Mouse (Mus musculus): ENCODE measurements at regions not wholly inside any gene's neighbourhood (a gene's known extent, or its start where the extent isn't known, plus 50 kb on each side); places are given as distances from the start of the nearest gene placed in this dataset.

- Histone ChIP-seq H3K4me1 (ENCODE audit: control insufficient read depth, insufficient read depth, low read length) (no peaks in the 10 kb centered on the region; the same call in 1 of the 2 replicates), H3K27ac (ENCODE audit: insufficient read depth, low read length) (no peak overlapping the region), H3K4me3 (ENCODE audit: insufficient read depth, low read length) (no peak overlapping the region)
- no peak for TF ChIP-seq POLR2A (IDR thresholded peaks at IDR 0.05; ENCODE audit: low read depth, low read length)
- TF ChIP-seq CTCF (IDR thresholded peaks at IDR 0.05; ENCODE audit: borderline replicate concordance, insufficient read depth, low read length), result no peak
Measured at GRCm38 (mm10) chr10:8027023-8027422, 71.0 kb upstream of the Tab2 start.

GRCm38 (mm10) chr10:8023741-8024140 is 67.7 kb upstream of the Tab2 start:
- no peak overlapping the region for H3K4me3 ChIP-seq (ENCODE audit: insufficient read depth, low read length)
- no peak overlapping the region for H3K27ac ChIP-seq (ENCODE audit: insufficient read depth, low read length)
- TF ChIP-seq CTCF (IDR thresholded peaks at IDR 0.05; ENCODE audit: borderline replicate concordance, insufficient read depth, low read length), result no peak
- no peak for TF ChIP-seq POLR2A (IDR thresholded peaks at IDR 0.05; ENCODE audit: low read depth, low read length)
- H3K4me1 ChIP-seq (ENCODE audit: control insufficient read depth, insufficient read depth, low read length), result no peaks in the 10 kb centered on the region; the same call in 1 of the 2 replicates

- Histone ChIP-seq H3K4me3 (ENCODE audit: insufficient read depth, low read length) (no peak overlapping the region), H3K27ac (ENCODE audit: insufficient read depth, low read length) (no peak overlapping the region), H3K4me1 (ENCODE audit: control insufficient read depth, insufficient read depth, low read length) (no peaks in the 10 kb centered on the region)
- no peak for TF ChIP-seq POLR2A (IDR thresholded peaks at IDR 0.05; ENCODE audit: low read depth, low read length)
- TF ChIP-seq CTCF (IDR thresholded peaks at IDR 0.05; ENCODE audit: borderline replicate concordance, insufficient read depth, low read length), result no peak
Measured at GRCm38 (mm10) chr10:8021971-8022370, 65.9 kb upstream of the Tab2 start.

- Histone ChIP-seq H3K4me3 (ENCODE audit: insufficient read depth, low read length) (no peak overlapping the region), H3K27ac (ENCODE audit: insufficient read depth, low read length) (no peak overlapping the region), H3K4me1 (ENCODE audit: control insufficient read depth, insufficient read depth, low read length) (no peaks in the 10 kb centered on the region)
- no peak for TF ChIP-seq CTCF (IDR thresholded peaks at IDR 0.05; ENCODE audit: borderline replicate concordance, insufficient read depth, low read length)
- no peak for TF ChIP-seq POLR2A (IDR thresholded peaks at IDR 0.05; ENCODE audit: low read depth, low read length)
Measured at GRCm38 (mm10) chr10:8020916-8021705, 65.1 kb upstream of the Tab2 start.

GRCm38 (mm10) chr10:8020113-8020512 is 64.1 kb upstream of the Tab2 start:
- Histone ChIP-seq H3K4me1 (ENCODE audit: control insufficient read depth, insufficient read depth, low read length) (no peaks in the 10 kb centered on the region), H3K4me3 (ENCODE audit: insufficient read depth, low read length) (no peak overlapping the region), H3K27ac (ENCODE audit: insufficient read depth, low read length) (no peak overlapping the region)
- TF ChIP-seq CTCF (IDR thresholded peaks at IDR 0.05; ENCODE audit: borderline replicate concordance, insufficient read depth, low read length), result no peak
- no peak for TF ChIP-seq POLR2A (IDR thresholded peaks at IDR 0.05; ENCODE audit: low read depth, low read length)

GRCm38 (mm10) chr10:8018229-8019026 is 62.4 kb upstream of the Tab2 start:
- TF ChIP-seq CTCF (IDR thresholded peaks at IDR 0.05; ENCODE audit: borderline replicate concordance, insufficient read depth, low read length), result no peak
- TF ChIP-seq POLR2A (IDR thresholded peaks at IDR 0.05; ENCODE audit: low read depth, low read length), result no peak
- Histone ChIP-seq H3K4me3 (ENCODE audit: insufficient read depth, low read length) (no peak overlapping the region), H3K27ac (ENCODE audit: insufficient read depth, low read length) (no peak overlapping the region), H3K4me1 (ENCODE audit: control insufficient read depth, insufficient read depth, low read length) (no peaks in the 10 kb centered on the region)

GRCm38 (mm10) chr10:8016741-8017140 is 60.7 kb upstream of the Tab2 start:
- Histone ChIP-seq H3K4me1 (ENCODE audit: control insufficient read depth, insufficient read depth, low read length) (no peaks in the 10 kb centered on the region), H3K27ac (ENCODE audit: insufficient read depth, low read length) (no peak overlapping the region), H3K4me3 (ENCODE audit: insufficient read depth, low read length) (no peak overlapping the region)
- TF ChIP-seq CTCF (IDR thresholded peaks at IDR 0.05; ENCODE audit: borderline replicate concordance, insufficient read depth, low read length) (no peak), POLR2A (IDR thresholded peaks at IDR 0.05; ENCODE audit: low read depth, low read length) (no peak)

- H3K4me3 ChIP-seq (ENCODE audit: insufficient read depth, low read length), result no peak overlapping the region
- no peaks in the 10 kb centered on the region for H3K4me1 ChIP-seq (ENCODE audit: control insufficient read depth, insufficient read depth, low read length)
- no peak overlapping the region for H3K27ac ChIP-seq (ENCODE audit: insufficient read depth, low read length)
- TF ChIP-seq POLR2A (IDR thresholded peaks at IDR 0.05; ENCODE audit: low read depth, low read length) (no peak), CTCF (IDR thresholded peaks at IDR 0.05; ENCODE audit: borderline replicate concordance, insufficient read depth, low read length) (no peak)
Measured at GRCm38 (mm10) chr10:8011744-8012143, 55.7 kb upstream of the Tab2 start.

GRCm38 (mm10) chr10:8011138-8011537 is 55.1 kb upstream of the Tab2 start:
- Histone ChIP-seq H3K27ac (ENCODE audit: insufficient read depth, low read length) (no peak overlapping the region), H3K4me3 (ENCODE audit: insufficient read depth, low read length) (no peak overlapping the region), H3K4me1 (ENCODE audit: control insufficient read depth, insufficient read depth, low read length) (no peaks in the 10 kb centered on the region)
- TF ChIP-seq CTCF (IDR thresholded peaks at IDR 0.05; ENCODE audit: borderline replicate concordance, insufficient read depth, low read length) (no peak), POLR2A (IDR thresholded peaks at IDR 0.05; ENCODE audit: low read depth, low read length) (no peak)

- no peak overlapping the region for H3K27ac ChIP-seq (ENCODE audit: insufficient read depth, low read length)
- H3K4me3 ChIP-seq (ENCODE audit: insufficient read depth, low read length), result no peak overlapping the region
- TF ChIP-seq CTCF (IDR thresholded peaks at IDR 0.05; ENCODE audit: borderline replicate concordance, insufficient read depth, low read length) (no peak), POLR2A (IDR thresholded peaks at IDR 0.05; ENCODE audit: low read depth, low read length) (no peak)
- no peaks in the 10 kb centered on the region for H3K4me1 ChIP-seq (ENCODE audit: control insufficient read depth, insufficient read depth, low read length)
Measured at GRCm38 (mm10) chr10:8009855-8010254, 53.8 kb upstream of the Tab2 start.
